Mouse (Mus musculus): ENCODE results near the gene Cpne5.

GRCm38 (mm10) chr17:29195579-29195978, 42.4 kb downstream of the Cpne5 start:
- TF ChIP-seq NRF1 (IDR thresholded peaks at IDR 0.05; ENCODE audit: insufficient read depth, low read depth, low read length, poor library complexity, severe bottlenecking) (no peak), CTCF (IDR thresholded peaks at IDR 0.05 in 2 of 3, conservative IDR thresholded peaks at IDR 0.05 in 1 of 3; ENCODE audit: control insufficient read depth in 1 of 3, insufficient read depth in 1 of 3, low read depth in 2 of 3, low read length in 3 of 3, poor library complexity in 1 of 3, severe bottlenecking in 1 of 3) (no peak), CHD1 (IDR thresholded peaks at IDR 0.05; ENCODE audit: low read depth, low read length) (no peak), RAD21 (IDR thresholded peaks at IDR 0.05; ENCODE audit: low read depth, low read length) (no peak), USF2 (IDR thresholded peaks at IDR 0.05; ENCODE audit: borderline replicate concordance in 1 of 2, insufficient read depth in 1 of 2, low read depth in 1 of 2, low read length in 2 of 2) (no peak), EP300 (IDR thresholded peaks at IDR 0.05; ENCODE audit: low read depth in 1 of 2, low read length in 2 of 2) (no peak), POLR2A (IDR thresholded peaks at IDR 0.05; ENCODE audit: control insufficient read depth in 1 of 2, insufficient read depth in 1 of 2, low read depth in 1 of 2, low read length in 2 of 2, poor library complexity in 1 of 2) (no peak)
